Mouse (Mus musculus) cerebral cortex, adult 2 months (tissue): ENCODE results near the gene Fastkd1.

Source experiments
- WGBS: fragments of 180-500 bp; shearing (Covaris S2); methylation state at CpG from one replicate; pipeline ENCODE4 v1.1.7; 2018; 5-methylcytosine and 5-hydroxymethylcytosine counted together

The Fastkd1 gene

DNA sequence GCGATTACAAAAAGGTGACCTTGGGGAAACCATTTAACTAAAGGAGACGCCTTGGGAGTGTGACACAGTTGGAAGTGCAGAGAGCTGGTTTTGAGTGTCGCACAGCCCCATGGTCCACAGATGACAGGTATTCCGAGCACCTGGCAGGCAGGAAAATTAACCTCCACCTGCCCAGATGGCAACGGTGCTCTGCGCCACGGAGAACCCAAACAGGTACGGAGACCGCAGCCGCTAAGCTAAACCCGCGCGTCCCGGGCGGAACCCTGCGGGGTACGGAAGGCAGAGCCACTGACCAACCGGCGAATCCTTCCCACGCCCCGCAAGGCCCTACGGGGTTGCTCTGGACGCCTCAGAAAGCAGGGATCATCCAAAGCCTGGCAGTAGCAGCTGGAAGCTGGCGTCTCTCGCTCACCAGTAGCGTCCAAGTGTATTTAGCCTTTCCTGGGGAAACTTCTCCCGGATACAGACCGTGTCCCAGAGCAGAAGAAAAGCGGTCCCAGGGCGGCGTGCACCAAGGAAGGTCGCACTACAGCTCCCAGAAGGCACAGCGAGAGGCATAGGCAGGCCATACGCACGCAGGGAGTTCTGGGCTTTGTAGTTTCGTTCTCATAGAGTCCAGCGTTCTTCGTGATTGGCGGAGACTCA, at the start of gene Fastkd1:
Gene Fastkd1, minus strand, starts transcription at position 536 of the 645 bp plus-strand sequence.
- WGBS: under 1% methylated on average over 39 of the region's 39 CpGs

DNA sequence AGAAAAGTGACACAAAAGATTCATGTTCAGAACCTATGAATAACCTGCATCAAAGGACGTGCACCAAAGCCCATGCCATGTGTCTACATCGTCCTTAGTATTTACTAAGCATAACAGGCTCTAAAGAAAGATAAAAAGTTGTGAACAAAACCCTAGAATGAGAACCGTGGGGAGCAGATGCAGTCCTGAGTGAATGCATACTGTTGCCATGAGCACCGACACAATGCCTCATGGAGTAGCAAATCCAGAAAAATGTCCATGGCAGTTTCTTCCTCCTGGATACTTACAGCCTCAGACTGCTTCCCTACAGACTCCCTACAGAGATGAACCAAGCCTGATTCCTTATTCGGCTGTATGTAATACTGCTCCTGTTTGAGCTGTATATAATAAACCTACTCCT, 47.7 kb upstream of the Fastkd1 start:
- WGBS: 41% methylated on average over 5 of the region's 5 CpGs

DNA sequence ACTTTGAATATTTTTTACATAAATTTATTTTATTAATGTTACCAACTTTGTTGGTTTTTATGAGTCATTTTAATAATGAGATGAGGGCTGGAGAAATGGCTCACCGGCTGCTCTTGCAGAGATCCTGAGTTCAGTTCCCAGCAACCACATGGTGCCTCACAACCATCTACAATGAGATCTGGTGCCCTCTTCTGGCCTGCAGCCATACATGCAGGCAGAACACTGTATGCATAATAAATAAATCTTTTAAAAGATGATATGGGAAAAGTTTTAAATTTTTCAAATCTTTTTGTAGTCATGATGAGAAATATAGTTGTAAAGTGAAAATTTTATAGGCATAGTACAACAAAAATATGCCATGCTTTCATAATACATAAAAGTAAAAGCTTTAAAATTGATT, 31.8 kb upstream of the Fastkd1 start:
- 85% methylated on average over 1 of the region's 1 CpGs for WGBS

DNA sequence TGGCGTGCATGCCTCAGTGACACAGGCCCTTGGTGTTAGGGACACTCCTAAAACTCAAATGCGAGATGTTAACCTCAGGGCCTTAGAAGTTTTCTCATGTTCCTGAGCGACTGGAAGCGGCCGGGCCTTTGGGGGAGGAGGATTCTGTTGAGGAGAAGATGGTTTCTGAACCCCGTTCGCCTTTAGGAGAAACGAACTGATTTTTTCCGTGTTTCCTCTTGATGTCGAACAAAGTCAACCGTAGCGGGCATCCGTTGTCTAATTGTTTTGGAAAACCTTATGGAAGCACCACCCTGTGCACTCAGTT, 10.2 kb upstream of the Fastkd1 start:
- WGBS: under 1% methylated on average over 13 of the region's 13 CpGs

DNA sequence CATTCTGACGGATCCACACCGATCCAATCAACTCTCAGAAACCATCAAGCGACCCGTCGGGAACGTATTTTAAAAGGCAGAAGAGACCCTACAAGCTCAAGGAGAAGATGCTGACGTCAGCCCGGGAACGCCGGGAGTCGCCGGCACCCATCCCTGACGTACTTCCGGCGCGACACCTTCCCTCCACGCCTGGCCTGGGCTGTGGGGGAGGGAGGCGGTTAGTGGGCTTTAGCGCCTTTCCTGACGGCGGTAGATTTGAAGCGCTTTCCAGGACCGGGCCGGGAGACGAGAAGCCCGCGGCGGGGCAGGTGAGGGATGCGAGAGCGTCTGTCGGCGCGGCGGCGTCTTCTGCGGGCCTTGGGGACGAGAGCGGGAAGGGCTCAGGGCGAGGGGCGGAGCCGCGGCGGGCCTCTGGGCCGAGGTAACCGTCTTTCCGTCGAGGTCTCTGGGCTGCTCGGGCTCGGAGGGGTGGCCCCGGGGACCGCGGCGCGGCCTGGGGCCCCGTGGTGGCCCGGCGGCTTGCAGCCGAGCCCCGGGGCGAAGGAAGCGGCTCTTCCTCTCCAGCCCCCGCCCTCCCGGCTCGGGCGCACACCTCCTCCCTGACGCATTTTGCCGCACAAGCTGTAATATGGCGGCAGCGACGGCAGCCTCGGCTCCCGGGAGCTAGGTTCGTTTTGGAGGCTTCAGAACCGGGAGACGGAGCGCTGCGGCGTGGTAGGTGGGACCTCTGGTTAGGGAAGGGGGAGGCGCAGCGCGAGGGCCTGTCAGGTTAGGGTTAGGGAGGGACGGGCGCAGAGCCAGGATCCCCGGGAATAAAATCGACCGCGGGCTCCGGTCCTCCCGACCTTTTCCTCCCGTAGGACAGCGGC, 9.6 kb upstream of the Fastkd1 start:
- WGBS: under 1% methylated on average over 91 of the region's 91 CpGs

DNA sequence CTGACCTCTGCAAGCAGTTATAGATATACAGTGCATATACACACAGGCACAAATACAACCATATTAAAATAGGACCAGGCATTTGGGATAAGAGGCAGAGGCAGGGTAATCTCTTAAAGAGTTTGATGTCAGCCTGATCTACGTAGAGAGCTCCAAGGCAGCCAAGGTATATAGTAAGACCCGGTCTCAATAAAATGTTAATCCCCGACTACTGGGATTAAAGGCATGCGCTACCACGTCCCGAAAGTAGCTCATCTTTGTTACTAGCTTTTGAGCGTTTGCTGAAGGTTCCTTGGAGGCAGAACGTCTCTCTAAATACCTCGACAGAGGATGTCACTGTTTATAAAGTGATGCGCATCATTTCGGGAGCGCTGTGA, 8.9 kb upstream of the Fastkd1 start, which contains the start of gene Ppig:
Gene Ppig, plus strand, starts transcription at position 273 of the 377 bp plus-strand sequence.
- WGBS: 3% methylated on average over 12 of the region's 12 CpGs

DNA sequence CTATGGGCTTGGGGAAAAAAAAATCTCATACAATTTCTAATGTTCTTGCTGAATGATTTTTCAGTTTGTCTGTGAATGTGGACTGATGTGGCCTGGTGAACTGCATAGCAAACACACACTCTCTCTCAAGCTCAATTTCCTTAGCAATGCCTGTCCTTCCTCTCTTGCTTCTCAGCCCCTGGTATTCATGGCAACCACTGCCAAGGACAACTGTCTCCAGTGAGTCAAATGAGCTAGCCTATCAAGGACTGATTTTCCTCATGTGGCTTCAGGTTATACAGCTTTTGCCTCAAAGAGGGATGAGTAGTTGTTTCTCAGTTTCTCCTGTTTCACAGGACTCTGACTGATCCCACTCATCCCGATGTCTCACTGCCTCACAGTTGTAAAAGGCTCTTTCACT, 5.8 kb upstream of the Fastkd1 start:
- whole genome bisulfite sequencing: 78% methylated on average over 1 of the region's 1 CpGs

DNA sequence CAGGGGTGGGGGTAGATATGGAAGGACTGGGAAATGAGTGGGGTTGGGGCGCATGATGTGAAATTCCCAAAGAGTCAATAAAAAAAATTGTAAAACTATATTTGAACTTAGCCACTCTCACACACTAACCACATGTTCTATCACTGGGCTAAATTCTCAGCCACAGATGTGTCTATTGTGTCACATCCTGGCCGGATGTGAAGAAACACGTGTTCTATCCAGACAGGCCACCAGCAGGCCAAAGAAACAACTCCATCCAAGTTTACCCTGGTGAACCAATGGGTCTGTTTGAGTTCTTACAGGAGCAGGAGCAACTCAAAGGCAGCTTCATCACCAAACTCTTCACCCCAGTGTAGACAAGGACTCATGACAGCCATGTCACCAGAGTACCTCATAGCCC, 3.2 kb upstream of the Fastkd1 start:
- WGBS: 65% methylated on average over 3 of the region's 3 CpGs

DNA sequence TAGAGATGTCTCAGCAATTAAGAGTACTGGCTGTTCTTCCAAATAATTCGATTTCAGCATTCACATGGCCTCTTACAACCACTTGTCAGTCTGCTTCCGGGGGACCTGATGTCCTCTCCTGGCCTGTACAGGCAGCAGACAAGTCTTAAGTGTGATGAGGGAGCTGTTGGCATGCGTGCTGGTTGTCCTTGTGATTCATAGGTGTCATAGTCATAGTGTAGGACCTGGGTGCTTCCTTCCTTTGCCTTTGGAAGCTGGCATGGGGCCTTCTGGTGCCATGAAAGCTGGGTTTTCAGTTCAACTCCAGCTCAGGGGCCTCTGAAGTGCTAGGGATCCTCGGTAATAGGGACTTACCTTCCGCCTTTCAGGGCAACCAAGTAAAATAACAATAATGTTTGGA, 810 bp upstream of the Fastkd1 start:
- 79% methylated on average over 5 of the region's 5 CpGs for WGBS

DNA sequence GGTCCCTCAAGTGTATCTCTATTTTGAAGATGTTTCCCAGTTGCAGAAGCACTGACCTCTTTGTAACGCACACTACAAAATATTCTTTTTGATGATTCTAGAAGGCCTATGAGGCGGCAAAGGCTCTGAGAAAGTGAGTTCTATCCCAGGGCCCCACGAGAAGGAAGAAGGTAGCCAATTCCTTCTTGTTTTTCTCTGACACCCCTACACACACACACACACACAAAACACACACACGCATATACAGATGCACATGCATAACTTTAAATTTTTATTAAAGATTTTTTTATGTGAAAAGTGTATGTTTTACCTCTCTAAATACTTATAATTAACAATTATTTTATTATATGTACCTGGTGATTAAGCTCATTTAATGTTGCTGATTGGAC, 304 bp upstream of the Fastkd1 start:
- 19% methylated on average over 4 of the region's 4 CpGs for WGBS

DNA sequence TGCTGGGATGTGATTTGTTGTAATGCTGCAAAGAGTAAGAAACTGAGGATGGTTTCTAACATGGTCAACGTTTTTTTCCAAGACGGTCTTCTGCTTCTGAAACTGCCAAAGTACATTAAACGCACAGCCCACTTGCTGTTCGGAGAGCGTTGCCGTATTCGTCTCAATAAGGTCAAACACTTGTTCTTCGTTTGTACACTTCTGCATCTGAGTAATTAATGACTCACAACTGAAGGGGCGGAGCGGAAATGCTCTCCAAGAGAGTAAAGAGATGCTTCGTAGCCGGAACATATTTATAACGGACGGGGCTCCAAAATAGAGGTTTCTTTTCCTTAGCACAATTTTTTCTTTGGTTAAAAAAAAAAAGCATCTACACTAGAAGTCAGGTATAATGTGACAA, 1.1 kb downstream of the Fastkd1 start:
- WGBS: 43% methylated on average over 14 of the region's 14 CpGs

DNA sequence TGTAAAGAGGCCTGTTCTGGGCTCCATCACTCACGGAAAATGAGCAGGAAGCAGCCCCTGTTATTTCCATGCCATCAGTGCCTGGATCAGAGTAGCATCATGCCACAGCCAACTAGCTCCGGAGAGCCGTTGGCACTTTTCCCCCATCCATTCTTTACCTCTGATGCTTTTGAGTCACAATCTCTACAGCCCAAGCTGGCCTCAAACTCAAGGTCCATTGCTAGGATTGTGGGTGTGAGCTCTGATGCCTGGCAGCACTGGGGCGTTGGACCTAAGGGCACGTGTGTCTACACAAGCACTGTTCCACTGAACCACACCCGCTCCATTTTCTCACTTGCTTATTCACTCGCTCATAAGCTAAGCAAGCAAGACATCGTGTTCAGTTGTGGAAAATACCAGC, 12.9 kb downstream of the Fastkd1 start:
- 91% methylated on average over 8 of the region's 8 CpGs for WGBS

DNA sequence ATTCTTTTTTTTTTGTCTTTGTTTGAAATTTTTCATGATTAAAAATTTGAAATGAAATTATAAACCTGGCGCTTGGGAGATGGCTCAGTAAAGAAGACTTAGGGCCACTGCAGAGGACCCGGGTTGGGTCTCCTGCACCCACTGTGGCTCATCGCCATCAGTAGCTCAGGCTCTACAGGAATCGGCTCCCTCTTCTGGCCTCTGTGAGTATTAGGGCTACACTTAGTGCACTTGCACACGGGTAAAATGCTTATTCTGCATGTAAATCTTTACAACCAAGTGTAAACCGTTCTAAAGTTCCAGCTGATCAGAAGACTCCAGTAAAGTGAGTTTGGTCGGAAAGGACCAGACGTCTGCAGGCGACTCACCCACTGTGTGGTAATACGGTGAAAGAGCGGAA, 19.8 kb downstream of the Fastkd1 start:
- 95% methylated on average over 11 of the region's 11 CpGs for WGBS

DNA sequence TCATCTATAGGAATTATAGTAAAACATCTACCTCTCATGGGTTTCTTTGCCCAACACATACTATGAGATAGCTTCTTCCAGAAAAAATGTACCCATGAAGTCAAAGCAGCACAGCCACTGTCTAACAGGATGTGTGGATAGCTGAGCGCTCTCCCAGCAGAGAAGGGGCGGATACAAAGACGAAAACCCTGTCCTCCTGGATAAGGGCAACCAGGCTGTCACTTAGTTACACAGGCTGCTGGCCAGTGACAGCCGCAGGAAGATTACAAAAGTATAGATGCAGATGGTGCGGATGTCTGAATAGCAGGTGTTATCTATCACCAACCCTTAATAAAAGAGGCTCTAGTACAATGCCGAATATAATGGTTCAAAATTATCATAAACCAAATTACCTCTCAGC, 22.5 kb downstream of the Fastkd1 start:
- 92% methylated on average over 6 of the region's 6 CpGs for WGBS

DNA sequence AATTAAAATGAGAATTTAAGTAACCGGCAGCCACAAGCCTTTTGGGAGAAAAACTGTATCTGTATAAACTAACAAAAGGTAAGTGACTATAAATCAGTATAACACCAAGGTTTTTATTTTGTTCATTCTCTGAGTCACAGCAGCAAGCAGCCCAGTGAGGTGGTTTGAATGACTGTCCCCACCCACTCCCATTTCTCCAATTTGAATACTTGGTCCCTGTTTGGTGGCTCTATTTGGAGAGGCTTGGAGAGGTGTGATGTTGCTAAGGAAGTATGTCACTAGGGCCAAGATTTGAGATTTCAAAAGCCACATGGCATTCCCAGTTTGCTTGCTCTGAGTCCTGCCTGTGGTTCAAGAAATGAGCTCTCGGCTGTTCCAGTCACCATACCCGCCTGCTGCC, 23.1 kb downstream of the Fastkd1 start:
- 68% methylated on average over 3 of the region's 3 CpGs for WGBS

DNA sequence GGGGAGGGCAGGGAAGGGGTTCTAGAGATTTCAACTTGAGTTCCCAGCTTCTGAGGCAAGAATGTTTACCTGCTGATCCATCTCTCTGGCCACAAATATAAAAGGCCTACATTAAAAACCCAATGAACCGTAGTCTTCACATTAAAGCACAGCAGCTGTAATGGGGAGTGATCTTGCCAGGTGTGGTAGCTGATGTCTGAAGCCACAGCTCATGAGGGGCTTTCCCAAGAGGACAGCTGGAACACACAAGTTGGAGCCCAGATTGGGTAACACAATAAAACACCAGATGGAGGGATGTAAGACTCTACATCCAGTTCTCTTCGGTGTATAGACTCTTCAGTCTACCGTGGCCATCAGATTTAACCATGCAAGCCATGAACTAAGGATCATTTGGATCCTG, 28.8 kb downstream of the Fastkd1 start:
- 92% methylated on average over 3 of the region's 3 CpGs for WGBS

DNA sequence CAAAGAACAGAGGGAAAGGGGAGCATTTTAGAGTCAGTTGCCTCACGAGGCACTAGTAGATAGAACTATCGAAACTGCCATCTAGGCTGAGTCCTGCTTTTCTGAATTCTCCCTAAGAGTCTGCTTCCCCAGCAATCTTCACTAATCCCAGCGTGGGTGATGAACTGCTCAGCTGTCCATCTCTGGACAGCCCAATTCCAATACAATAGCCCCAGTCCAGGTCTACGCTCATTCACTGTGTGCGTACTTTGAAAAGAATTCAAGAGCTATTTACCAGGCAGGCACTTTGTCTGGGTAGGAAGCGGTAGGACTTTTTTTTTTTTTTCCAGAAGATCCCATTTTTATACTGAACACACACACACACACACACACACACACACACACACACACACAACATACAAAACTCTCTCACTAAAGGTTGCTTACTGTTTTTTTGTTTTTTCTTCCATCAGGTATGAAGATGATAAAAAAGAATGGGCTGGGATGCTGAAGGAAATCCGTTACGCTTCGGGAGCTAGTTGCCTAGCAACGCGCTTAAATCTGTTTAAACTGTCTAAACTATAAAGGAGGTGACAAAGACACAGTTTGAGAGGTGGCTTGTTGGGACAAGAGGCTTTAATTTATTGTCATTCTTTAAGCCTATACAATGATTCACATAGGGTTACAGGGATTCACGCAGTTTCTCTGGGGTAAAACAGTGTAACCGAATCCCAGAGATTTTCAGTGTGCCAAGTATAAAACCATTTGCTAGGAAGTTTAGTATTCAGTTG, 30.1 kb downstream of the Fastkd1 start:
- WGBS: 35% methylated on average over 13 of the region's 13 CpGs

DNA sequence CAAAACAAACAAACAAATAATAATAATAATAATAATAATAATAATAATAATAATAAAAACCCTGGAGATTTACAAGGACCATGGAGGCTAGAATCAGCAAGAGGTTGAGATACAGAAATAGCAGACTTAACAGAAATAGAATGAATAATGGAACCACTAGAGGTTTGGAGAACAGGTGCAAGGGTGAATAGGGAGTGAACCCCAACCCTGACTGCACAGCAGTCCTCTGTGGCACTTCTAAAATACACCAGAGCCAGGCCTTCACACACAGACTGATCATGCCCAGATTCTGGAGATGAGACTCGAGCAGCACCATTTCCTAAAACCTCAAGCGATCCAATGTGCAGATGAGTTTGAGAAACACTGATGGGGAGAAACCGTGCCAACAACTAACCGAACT, 31.4 kb downstream of the Fastkd1 start:
- 90% methylated on average over 4 of the region's 4 CpGs for WGBS

DNA sequence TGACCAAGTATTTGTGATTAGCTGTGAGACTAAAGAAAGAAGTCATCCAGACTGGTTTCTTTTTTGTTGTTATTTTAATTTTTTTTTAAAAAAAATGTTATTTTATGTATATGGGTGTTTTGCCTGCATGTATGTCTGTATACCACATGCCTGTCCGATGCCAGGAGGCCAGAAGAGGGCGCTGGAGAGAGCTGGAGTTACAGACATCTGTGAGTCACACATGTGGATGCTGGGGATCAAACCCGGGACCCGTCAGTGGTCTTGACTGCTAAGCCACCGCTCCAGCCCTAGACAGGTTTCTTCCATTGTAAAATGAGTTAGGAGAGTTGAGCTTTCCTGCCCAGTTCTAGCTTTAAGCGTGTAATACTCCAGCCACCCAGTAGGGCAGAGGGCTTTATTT, 33.3 kb downstream of the Fastkd1 start:
- WGBS: 66% methylated on average over 6 of the region's 6 CpGs

DNA sequence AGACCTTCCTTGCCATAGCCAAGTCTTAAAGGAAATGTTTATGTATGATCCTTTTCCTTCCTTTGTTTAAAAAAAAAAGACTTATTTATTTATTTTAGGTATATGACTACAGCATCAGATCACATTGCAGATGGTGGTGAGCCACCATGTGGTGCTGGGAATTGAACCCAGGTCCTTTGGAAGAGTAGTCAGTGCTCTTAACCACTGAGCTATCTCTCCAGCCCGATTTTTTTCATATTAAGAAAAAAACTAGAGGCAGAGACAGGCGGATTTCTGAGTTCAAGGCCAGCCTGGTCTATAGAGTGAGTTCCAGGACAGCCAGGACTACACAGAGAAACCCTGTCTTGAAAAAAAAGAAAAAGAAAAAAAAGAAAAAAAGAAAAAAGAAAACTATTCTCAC, 36.1 kb downstream of the Fastkd1 start:
- WGBS: 85% methylated on average over 2 of the region's 2 CpGs

DNA sequence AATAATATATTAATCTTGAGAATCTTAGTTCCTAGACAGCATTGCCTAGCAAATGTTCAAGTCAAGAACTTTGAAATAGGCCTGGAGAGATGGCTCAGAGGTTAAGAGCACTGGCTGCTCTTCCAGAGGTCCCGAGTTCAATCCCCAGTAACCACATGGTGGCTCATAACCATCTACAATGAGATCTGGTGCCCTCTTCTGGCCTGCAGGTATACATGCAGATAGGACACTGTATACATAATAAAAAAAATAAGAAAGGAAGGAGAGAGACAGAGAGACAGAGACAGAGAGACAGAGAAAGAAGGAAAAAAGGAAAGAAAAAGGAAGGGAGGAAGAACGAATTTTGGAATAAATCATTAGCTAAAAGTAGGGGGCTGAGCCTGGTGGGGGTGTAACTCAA, 36.6 kb downstream of the Fastkd1 start:
- 62% methylated on average over 2 of the region's 2 CpGs for WGBS

DNA sequence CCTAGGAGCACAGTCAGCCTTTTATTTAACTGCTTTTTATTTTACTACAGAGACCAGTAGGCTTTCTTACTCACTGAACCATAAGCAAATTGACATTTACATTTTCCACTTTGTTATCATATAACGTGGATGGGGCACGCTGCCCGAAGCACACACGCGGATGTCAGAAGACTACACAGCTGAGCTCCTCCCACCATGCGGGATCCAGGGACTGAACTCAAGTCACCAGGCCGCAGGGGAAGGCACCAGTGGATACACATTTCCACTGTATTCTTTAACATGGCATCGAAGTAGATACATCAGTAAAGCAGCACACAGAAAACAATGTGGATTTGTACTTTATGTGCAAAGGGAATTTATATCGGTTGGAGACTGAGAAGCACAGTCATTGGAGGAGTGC, 38.0 kb downstream of the Fastkd1 start:
- 84% methylated on average over 9 of the region's 9 CpGs for WGBS

DNA sequence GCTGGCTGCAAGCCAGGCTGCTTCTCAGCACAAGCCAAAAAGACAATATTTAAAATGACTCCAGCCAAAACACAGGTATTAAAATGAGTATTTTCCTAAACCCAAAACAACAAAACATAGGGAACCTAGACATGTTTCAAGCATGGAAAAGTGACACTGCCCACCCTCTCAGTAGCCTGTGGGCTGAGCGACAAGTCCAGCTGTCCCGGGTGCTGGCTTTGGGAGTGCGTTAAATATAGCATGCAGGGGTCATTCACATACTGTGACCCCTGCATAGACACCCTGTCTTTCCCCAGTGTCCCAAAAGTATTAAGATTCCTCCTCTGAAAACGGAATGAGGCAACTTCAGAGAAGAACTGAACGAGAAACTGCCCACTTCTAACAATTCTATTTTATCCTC, 39.6 kb downstream of the Fastkd1 start:
- 68% methylated on average over 5 of the region's 5 CpGs for WGBS
